Mouse (Mus musculus) ovary, postnatal 10 days (tissue): ENCODE measurements around the gene Fbxl15.

Experiments
- DNase-seq: peaks from one replicate; pipeline ENCODE4 v3.0.0; 2022; ENCODE audit warnings: low spot score

The Fbxl15 gene

GRCm38 (mm10) chr19:46308706-46309435, 19.1 kb upstream of the Fbxl15 start:
- no peak for DNase-seq

GRCm38 (mm10) chr19:46309651-46310305, 18.2 kb upstream of the Fbxl15 start:
- no peak for DNase-seq

- no peak for DNase-seq
Observed at GRCm38 (mm10) chr19:46310312-46310865, 17.6 kb upstream of the Fbxl15 start.

- no peak for DNase-seq
Observed at GRCm38 (mm10) chr19:46311341-46311740, 16.6 kb upstream of the Fbxl15 start.

GRCm38 (mm10) chr19:46312566-46312965, 15.4 kb upstream of the Fbxl15 start:
- no peak for DNase-seq

- DNase-seq, result no peak
Observed at GRCm38 (mm10) chr19:46313116-46313515, 14.9 kb upstream of the Fbxl15 start.

GRCm38 (mm10) chr19:46313591-46313990, 14.4 kb upstream of the Fbxl15 start:
- DNase-seq, result no peak

GRCm38 (mm10) chr19:46314151-46314601, 13.8 kb upstream of the Fbxl15 start:
- DNase-seq, result no peak

- DNase-seq, result no peak
Observed at GRCm38 (mm10) chr19:46314872-46315742, 12.9 kb upstream of the Fbxl15 start.

- DNase-seq, result no peak
Observed at GRCm38 (mm10) chr19:46315752-46316610, 12.0 kb upstream of the Fbxl15 start.

GRCm38 (mm10) chr19:46316846-46317545, 11.0 kb upstream of the Fbxl15 start:
- no peak for DNase-seq

- DNase-seq, result no peak
Observed at GRCm38 (mm10) chr19:46317546-46317885, 10.5 kb upstream of the Fbxl15 start.

- peak; percentile 35 for DNase-seq
Observed at GRCm38 (mm10) chr19:46318031-46318471, 9.9 kb upstream of the Fbxl15 start.

- no peak for DNase-seq
Observed at GRCm38 (mm10) chr19:46318586-46319378, 9.2 kb upstream of the Fbxl15 start.

- DNase-seq, result no peak
Observed at GRCm38 (mm10) chr19:46320076-46320785, 7.8 kb upstream of the Fbxl15 start.

GRCm38 (mm10) chr19:46321101-46321943, 6.7 kb upstream of the Fbxl15 start:
- DNase-seq, result no peak

GRCm38 (mm10) chr19:46322144-46322995, 5.6 kb upstream of the Fbxl15 start:
- no peak for DNase-seq
